Mouse (Mus musculus): ENCODE results near the gene Kcng1.

DNA sequence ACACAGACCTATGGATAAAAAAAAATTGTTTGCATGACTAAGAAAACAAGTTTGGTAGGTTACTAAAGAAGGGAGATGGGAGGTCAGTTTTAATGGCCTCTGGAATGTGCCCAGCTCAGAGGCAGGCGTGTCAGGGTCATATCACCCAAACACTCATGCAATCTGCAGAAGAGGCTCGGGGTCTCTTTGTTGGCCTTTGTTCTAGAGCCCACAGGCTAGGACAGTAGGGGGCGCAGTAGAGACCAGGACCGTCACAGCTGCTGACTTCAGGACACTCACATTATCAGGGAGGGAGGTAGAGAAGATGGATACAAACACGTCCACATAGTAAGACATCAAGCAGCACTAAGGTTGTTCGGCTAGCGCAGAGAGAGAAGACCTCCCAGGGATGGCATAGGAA lies 13.5 kb downstream of the Kcng1 start:
- TF ChIP-seq CTCF (IDR thresholded peaks at IDR 0.05; ENCODE audit: insufficient read depth, low read depth, low read length) = no peak
- no peak for TF ChIP-seq POLR2A (IDR thresholded peaks at IDR 0.05; ENCODE audit: insufficient read depth, low read depth, low read length)
